Mouse (Mus musculus) bone marrow macrophage, adult 2 months (primary cell): ENCODE results near the gene Cpvl.

Experiments
- CTCF ChIP-seq: IDR thresholded peaks from 2 replicates; pipeline ENCODE4 v1.5.1; 2012; ENCODE audit warnings: low read depth, mild to moderate bottlenecking, low read length, moderate library complexity
- POLR2A ChIP-seq: IDR thresholded peaks from 2 replicates; pipeline ENCODE4 v1.6.1; 2012; ENCODE audit warnings: mild to moderate bottlenecking, low read depth, low read length, borderline replicate concordance

GRCm38 (mm10) chr6:53920041-53920440 is 58.4 kb downstream of the Cpvl start:
- TF ChIP-seq POLR2A (no peak), CTCF (no peak)
